Mouse (Mus musculus) small intestine, adult 2 months (tissue): ENCODE measurements at regions not wholly inside any gene's neighbourhood (a gene's known extent, or its start where the extent isn't known, plus 50 kb on each side); places are given as distances from the start of the nearest gene placed in this dataset.

Experiments used
- CTCF ChIP-seq: fragments of 200-500 bp; IDR thresholded peaks from 2 replicates; pipeline ENCODE4 v1.5.1; 2012; ENCODE audit warnings: low read depth, mild to moderate bottlenecking, control low read depth, inconsistent platforms, low read length, moderate library complexity, mixed read lengths; ENCODE audit not compliant: insufficient replicate concordance, insufficient read length; ENCODE audit errors: extremely low read depth
- POLR2A ChIP-seq: fragments of 200-500 bp; IDR thresholded peaks from 2 replicates; pipeline ENCODE4 v1.6.1; 2012; ENCODE audit warnings: low read depth, mild to moderate bottlenecking, control low read depth, inconsistent platforms, low read length, moderate library complexity

GRCm38 (mm10) chr8:6132243-6132751 is 1027.1 kb upstream of the Slc10a2 start:
- TF ChIP-seq POLR2A (no peak), CTCF (no peak)
